Mouse (Mus musculus): ENCODE measurements at regions not wholly inside any gene's neighbourhood (a gene's known extent, or its start where the extent isn't known, plus 50 kb on each side); places are given as distances from the start of the nearest gene placed in this dataset.

DNA sequence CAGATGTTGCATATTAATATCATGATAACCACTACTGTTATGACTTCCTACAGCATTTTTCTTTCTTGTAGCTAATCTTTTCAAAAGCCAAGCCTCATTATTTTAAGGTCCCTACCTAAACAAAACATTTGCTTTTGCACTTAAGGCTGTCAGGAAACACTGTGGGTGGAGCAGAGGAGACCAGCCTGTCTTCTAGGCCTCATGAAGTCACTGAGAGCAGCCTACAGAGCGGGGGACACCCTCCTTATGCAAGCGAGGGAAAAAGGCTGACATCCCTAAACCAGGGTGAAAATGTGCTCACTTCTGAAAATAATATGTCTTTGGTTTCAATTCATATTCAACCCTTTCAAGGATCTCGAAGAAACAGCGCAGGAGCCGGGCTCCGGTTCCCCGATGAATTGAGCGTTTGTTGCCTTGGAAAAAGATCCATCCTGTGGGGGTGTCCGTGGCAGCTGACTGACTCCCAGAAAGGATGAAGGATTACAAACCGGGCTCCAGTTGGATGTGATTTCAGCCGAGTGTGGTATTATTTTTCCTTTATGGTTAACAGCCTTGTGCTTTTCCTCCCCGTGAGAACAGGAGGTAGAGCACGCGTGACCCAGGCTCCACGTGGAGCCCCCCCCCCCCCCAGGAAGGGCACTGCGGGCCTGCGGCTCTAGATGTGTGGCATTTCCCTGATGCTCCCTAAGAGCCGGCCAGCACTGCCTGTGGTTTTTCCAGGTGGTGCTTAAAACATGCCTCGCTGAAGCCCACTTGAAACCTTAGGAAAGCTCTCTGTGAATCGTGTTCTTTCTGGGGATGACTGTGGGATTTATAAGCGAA is 292.5 kb downstream of the Tgfb2 start:
- TF ChIP-seq EP300 (IDR thresholded peaks at IDR 0.05; ENCODE audit: low read depth in 1 of 2, low read length in 2 of 2): no peak
- TF ChIP-seq GABPA (IDR thresholded peaks at IDR 0.05; ENCODE audit: low read depth, low read length): no peak
- TF ChIP-seq POLR2A (IDR thresholded peaks at IDR 0.05; ENCODE audit: control insufficient read depth in 1 of 2, insufficient read depth in 1 of 2, low read depth in 1 of 2, low read length in 2 of 2, poor library complexity in 1 of 2): no peak
- TF ChIP-seq CHD2 (IDR thresholded peaks at IDR 0.05; ENCODE audit: low read length): no peak
- TF ChIP-seq CTCF (IDR thresholded peaks at IDR 0.05 in 2 of 3, conservative IDR thresholded peaks at IDR 0.05 in 1 of 3; ENCODE audit: control insufficient read depth in 1 of 3, insufficient read depth in 1 of 3, low read depth in 2 of 3, low read length in 3 of 3, poor library complexity in 1 of 3, severe bottlenecking in 1 of 3): no peak
- TF ChIP-seq GATA1 (IDR thresholded peaks at IDR 0.05; ENCODE audit: low read depth, low read length): no peak
- TF ChIP-seq TCF12 (IDR thresholded peaks at IDR 0.05; ENCODE audit: low read depth, low read length): no peak
- no peak for TF ChIP-seq MAZ (IDR thresholded peaks at IDR 0.05; ENCODE audit: low read depth, low read length)
- TF ChIP-seq MYC (IDR thresholded peaks at IDR 0.05; ENCODE audit: low read depth, low read length): no peak
- no peak for TF ChIP-seq ZNF384 (IDR thresholded peaks at IDR 0.05; ENCODE audit: low read depth, low read length)

All from MEL (cell line).